Mouse (Mus musculus): ENCODE results near the gene Crybg1. TPM values are rescaled to one million over a fixed set of nuclear protein-coding genes. Genes with fewer than 3 reads are reported as not detected.

Gene Crybg1
- polyA plus RNA-seq, 1 experiment: 32.2 TPM

DNA sequence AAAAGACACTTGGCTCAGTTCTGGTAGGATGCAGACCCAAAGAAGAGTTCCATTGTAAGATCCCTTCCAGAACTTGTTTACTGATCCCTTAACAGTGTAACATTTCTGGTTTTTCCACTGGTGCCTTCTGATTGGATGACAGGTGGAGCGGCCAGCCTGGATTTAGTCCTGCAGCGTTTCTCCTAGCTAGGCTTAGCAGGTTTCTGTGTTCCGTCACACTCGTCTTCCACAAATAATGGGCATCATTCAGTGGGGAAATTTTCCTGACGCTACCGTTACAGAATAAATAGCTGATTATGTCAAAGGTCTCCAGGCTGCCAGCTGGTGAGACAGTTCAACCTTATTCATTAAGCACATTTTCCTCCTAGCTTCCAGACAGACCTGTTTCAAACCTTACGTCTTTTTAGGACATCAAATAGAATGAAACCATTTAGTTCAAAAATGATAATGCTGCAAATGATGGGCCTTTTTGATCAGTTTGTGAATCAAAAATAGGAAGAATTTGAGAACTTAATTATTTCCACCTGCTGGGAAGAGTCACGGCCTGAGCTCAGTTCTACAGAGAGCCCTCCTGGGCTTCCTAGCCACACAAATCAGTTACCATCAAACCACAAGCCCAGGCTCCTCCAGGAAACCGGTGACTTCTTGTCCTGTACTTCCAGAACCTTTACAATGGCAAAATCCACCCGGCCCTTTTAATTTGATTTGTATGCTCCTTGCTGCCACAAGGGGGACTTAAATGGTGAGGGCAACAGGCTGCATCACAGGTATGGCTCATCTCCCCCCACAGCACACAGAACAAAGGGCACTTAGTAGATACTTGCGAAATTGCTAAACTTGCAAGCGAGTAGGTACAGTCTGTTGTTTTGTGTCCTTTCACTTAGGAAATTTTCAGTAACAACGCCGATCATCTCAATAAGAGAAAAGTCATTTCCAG, 146.4 kb downstream of the Crybg1 start:
- H3K4me3 ChIP-seq (ENCODE audit: insufficient read depth, low read length): peak overlapping the region; percentile 25; the same call in 1 of the 2 replicates
- peaks cover 39% of the 10 kb centered on the region for H3K4me1 ChIP-seq (ENCODE audit: control insufficient read depth, insufficient read depth, low read length)
- H3K27ac ChIP-seq (ENCODE audit: insufficient read depth, low read depth, low read length): no peak overlapping the region

DNA sequence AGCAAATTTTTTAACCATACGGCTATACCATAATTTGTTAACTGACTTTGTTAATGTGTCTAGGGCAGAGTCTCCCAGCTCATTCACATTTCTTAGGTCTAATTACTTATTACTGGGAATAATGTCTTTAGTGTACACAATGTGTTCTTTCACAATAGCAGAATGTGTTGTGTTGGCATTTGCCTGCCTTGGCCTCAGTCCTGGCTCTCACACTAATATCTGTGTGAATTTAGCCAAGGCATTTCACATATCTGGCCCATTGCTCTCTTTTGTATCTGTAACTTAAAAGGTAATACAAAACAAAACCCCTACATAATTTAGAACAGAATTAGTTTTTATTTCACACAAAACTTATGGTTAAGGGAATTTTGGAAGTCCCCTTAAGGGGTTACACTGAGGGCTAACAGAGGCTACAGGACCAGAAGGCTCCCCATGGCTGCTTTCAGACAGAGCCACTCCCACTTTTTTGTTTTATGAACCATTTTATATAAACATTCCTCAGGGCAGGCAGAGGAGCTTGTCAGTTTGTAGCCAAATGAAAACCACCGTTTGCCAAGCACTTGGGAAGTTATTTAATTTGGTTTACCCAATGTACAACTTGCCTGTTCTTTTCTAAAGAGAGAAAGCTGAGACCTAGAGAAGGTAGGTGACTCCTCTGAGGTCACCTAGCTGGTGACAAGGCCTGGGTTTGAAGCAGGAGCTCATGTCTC, 148.3 kb downstream of the Crybg1 start:
- H3K4me1 ChIP-seq (ENCODE audit: control insufficient read depth, insufficient read depth, low read length): peaks cover 55% of the 10 kb centered on the region
- no peak overlapping the region for H3K4me3 ChIP-seq (ENCODE audit: insufficient read depth, low read length)
- H3K27ac ChIP-seq (ENCODE audit: insufficient read depth, low read depth, low read length): no peak overlapping the region
- TF ChIP-seq POLR2A (IDR thresholded peaks at IDR 0.05; ENCODE audit: borderline replicate concordance, low read depth, low read length): no peak
- TF ChIP-seq CTCF (IDR thresholded peaks at IDR 0.05; ENCODE audit: low read depth, low read length): no peak

More for the DNA sequence above, 146.4 kb downstream of the Crybg1 start:
- TF ChIP-seq POLR2A (IDR thresholded peaks at IDR 0.05; ENCODE audit: borderline replicate concordance, low read depth, low read length) (no peak), CTCF (IDR thresholded peaks at IDR 0.05; ENCODE audit: low read depth, low read length) (peak; percentile 51; the same call in 1 of the 2 replicates)

DNA sequence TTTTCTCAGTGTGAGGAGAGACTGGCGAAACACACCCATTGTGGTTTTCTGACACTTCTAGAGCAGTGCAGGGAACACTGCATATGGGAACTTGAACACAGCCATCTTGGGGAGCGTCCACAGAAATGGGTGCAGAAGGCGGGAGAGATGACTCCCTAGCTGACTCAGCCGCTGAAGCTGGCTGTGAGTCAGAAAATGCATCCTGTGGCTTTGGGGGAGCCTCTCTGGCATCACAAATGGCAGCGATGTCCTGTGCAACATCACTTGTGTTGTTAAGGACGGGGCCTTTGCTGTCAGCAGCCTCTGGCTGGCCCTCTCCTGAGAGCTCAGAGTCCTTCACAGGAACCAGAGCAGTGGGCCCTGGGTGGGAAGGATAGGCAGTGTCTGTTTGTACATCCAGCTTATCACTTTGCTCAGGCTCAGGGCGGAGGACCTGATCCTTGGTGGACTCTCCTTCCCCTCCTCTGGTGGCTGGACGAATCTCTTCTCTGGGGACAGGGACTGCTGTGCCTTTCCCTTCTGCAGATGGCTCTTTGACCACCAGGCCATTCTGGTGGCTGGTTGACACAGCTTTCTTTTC, 150.1 kb downstream of the Crybg1 start:
- Histone ChIP-seq H3K27ac (ENCODE audit: insufficient read depth, low read depth, low read length) (peak overlapping the region; percentile 28), H3K4me1 (ENCODE audit: control insufficient read depth, insufficient read depth, low read length) (peaks cover 70% of the 10 kb centered on the region), H3K4me3 (ENCODE audit: insufficient read depth, low read length) (no peak overlapping the region)
- TF ChIP-seq POLR2A (IDR thresholded peaks at IDR 0.05; ENCODE audit: borderline replicate concordance, low read depth, low read length) (no peak), CTCF (IDR thresholded peaks at IDR 0.05; ENCODE audit: low read depth, low read length) (no peak)

DNA sequence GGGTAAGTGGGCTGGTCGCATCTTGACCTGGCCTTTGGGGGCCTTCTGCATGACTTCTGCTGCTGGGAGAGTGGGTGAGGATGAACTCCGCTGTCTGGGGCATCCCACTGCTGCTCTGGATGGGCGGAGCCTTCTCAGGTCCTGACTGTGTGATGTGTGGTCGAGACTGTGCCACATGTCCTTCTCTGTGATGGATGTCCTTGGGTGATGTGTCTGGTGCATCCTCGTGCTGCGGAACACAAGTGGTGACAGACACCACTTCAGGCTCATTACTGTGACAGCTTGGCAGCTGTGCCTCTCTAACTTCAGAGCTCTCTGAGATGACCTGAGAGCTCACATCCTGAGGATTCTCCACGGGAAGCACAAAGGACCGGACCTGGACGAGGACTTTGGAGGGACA, 150.6 kb downstream of the Crybg1 start:
- H3K4me3 ChIP-seq (ENCODE audit: insufficient read depth, low read length): no peak overlapping the region
- no peak for TF ChIP-seq CTCF (IDR thresholded peaks at IDR 0.05; ENCODE audit: low read depth, low read length)
- no peak for TF ChIP-seq POLR2A (IDR thresholded peaks at IDR 0.05; ENCODE audit: borderline replicate concordance, low read depth, low read length)
- H3K27ac ChIP-seq (ENCODE audit: insufficient read depth, low read depth, low read length): peak overlapping the region; percentile 28
- peaks cover 75% of the 10 kb centered on the region for H3K4me1 ChIP-seq (ENCODE audit: control insufficient read depth, insufficient read depth, low read length)

DNA sequence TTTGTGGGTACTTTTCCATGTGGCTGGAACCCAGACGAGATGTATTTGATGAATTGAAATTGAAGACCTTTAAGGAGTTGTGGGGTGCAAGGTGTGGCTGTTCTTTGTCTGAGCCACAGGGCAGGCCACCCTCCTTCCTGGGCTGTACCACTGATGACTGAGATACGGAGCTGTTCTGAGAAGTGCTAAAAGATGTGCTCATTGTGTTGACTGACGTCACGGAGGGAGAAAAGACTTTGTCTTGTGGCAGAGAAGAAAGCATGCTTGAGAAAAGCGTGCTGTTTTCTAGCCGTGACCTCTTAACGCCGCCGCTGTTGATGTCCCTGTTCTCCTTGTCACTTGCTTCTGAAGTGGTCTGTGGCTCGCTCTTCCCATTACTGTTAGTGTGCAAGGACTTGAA, 151.4 kb downstream of the Crybg1 start:
- no peak overlapping the region for H3K4me3 ChIP-seq (ENCODE audit: insufficient read depth, low read length)
- peak overlapping the region; percentile 93 for H3K27ac ChIP-seq (ENCODE audit: insufficient read depth, low read depth, low read length)
- peaks cover 80% of the 10 kb centered on the region for H3K4me1 ChIP-seq (ENCODE audit: control insufficient read depth, insufficient read depth, low read length)
- TF ChIP-seq CTCF (IDR thresholded peaks at IDR 0.05; ENCODE audit: low read depth, low read length): no peak
- TF ChIP-seq POLR2A (IDR thresholded peaks at IDR 0.05; ENCODE audit: borderline replicate concordance, low read depth, low read length): no peak

DNA sequence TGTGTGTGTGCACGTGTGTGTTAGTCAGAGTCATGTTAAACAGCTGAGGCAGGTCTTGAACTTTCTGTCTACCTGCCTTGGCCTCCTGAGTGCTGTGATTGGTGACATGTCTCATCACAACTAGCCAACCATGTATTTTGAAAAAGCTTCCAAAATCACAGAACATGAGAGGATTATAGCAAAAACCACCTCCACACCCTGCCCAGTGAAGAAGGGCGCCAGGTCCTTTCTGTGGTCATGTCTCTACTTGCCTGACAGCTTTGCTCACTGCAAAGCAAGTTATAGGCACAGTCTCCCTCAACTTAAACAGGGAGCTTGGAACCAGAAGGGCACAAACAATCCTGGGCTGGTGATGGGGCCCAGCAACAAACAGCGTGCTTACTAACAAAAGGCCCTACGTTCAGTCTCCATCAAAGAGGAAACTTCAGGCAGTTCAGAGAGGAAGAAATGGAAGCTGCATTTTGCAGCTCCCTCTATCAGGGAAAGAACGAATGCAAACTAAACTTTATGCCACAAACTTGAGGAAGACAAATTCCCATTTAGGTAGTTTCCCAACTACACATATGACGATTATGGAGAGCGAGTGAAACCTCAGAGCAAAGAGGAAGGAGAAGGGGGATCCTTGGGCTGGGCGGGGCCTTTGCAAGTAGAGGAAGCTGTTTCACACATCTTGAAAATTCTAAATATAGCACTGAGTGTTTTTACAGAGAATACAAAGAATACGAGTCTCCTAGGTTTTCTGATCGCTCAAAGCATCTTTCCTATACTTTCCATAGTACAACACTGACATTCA, 152.6 kb downstream of the Crybg1 start:
- Histone ChIP-seq H3K27ac (ENCODE audit: insufficient read depth, low read depth, low read length) (peak overlapping the region; percentile 95), H3K4me1 (ENCODE audit: control insufficient read depth, insufficient read depth, low read length) (peaks cover 73% of the 10 kb centered on the region), H3K4me3 (ENCODE audit: insufficient read depth, low read length) (peak overlapping the region; percentile 35)
- TF ChIP-seq POLR2A (IDR thresholded peaks at IDR 0.05; ENCODE audit: borderline replicate concordance, low read depth, low read length) (no peak), CTCF (IDR thresholded peaks at IDR 0.05; ENCODE audit: low read depth, low read length) (no peak)

DNA sequence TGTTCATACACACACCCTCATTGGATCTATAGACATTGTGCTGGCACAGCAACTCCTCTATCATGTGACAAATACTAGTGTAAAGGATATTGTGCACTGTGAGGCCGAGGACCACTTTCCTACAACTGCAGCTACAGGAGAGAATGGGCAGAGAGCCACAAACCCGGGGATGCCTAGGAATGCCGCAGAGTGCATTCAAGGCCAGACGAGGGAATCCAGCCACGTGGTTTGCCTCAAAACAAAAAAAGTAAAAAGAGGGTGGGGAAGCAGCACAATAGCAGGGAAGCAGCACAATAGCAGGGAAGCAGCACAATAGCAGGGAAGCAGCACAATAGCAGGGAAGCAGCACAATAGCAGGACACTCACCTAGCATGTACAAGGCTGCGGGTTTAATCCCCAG, 155.5 kb downstream of the Crybg1 start:
- H3K27ac ChIP-seq (ENCODE audit: insufficient read depth, low read depth, low read length): no peak overlapping the region
- H3K4me3 ChIP-seq (ENCODE audit: insufficient read depth, low read length): no peak overlapping the region
- TF ChIP-seq CTCF (IDR thresholded peaks at IDR 0.05; ENCODE audit: low read depth, low read length) (no peak), POLR2A (IDR thresholded peaks at IDR 0.05; ENCODE audit: borderline replicate concordance, low read depth, low read length) (no peak)
- H3K4me1 ChIP-seq (ENCODE audit: control insufficient read depth, insufficient read depth, low read length): peaks cover 52% of the 10 kb centered on the region

DNA sequence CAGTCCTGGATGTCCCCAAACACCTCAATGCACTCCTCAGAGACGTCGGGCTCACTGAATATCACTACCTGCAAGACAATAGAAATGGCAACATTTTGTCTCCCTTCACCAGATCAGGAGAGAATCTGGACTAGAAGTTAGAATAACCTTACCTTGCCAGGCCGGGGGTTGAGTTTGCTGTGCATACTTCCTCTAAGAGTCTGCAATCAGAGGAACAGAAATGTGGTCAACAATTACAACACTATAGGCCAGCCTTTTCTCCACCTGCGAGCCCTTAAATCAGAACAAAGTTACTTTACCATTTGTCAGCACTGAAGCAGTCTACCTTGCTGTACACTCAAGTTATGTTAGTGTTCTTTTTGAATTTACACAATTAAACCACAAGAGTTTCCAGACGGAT, 156.1 kb downstream of the Crybg1 start:
- no peak overlapping the region for H3K4me3 ChIP-seq (ENCODE audit: insufficient read depth, low read length)
- H3K27ac ChIP-seq (ENCODE audit: insufficient read depth, low read depth, low read length): no peak overlapping the region
- no peak for TF ChIP-seq POLR2A (IDR thresholded peaks at IDR 0.05; ENCODE audit: borderline replicate concordance, low read depth, low read length)
- no peak for TF ChIP-seq CTCF (IDR thresholded peaks at IDR 0.05; ENCODE audit: low read depth, low read length)
- H3K4me1 ChIP-seq (ENCODE audit: control insufficient read depth, insufficient read depth, low read length): peaks cover 45% of the 10 kb centered on the region

DNA sequence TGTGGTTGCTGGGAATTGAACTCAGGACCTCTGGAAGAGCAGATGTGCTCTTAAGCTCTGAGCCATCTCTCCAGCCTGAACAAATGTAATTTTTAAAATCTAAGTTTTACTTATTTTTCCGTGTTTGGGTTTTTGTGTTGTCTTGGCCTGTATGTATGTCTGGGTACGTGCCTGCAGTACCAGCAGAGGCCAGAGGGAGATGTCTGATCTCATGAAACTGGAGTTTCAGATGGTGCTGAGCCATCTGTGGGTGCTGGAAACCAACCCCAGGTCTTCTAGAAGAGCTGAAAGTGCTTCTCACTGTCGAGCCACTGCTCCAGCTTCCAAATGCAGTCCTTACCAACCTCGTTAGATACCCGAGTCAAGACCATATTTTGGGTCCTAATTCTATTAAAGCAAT, 157.4 kb downstream of the Crybg1 start:
- Histone ChIP-seq H3K27ac (ENCODE audit: insufficient read depth, low read depth, low read length) (no peak overlapping the region), H3K4me1 (ENCODE audit: control insufficient read depth, insufficient read depth, low read length) (peaks cover 35% of the 10 kb centered on the region), H3K4me3 (ENCODE audit: insufficient read depth, low read length) (no peak overlapping the region)
- TF ChIP-seq CTCF (IDR thresholded peaks at IDR 0.05; ENCODE audit: low read depth, low read length) (no peak), POLR2A (IDR thresholded peaks at IDR 0.05; ENCODE audit: borderline replicate concordance, low read depth, low read length) (no peak)
